Mouse (Mus musculus): ENCODE measurements at regions not wholly inside any gene's neighbourhood (a gene's known extent, or its start where the extent isn't known, plus 50 kb on each side); places are given as distances from the start of the nearest gene placed in this dataset.

DNA sequence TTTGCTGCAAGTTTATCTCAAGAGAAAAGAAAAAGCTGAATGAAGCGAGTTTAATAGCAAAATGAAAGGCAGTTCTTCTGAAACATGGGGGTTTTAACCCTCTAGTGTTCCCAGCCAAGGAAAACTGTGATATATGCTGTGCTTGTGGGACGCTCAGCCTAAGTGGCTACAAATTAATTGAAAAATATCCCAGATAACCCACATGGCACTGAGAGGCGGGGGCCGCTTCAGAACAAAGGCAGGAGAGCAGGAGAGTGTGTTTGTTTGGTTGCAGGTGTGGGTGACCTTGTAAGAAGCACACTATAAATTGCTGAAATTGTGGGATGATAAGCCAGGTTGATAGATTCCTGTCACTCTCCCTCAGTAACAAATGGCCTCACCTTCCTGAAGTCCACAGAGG is 154.7 kb upstream of the Mpped2 start:
- DNase-seq (ENCODE audit: low spot score) = no peak

DNA sequence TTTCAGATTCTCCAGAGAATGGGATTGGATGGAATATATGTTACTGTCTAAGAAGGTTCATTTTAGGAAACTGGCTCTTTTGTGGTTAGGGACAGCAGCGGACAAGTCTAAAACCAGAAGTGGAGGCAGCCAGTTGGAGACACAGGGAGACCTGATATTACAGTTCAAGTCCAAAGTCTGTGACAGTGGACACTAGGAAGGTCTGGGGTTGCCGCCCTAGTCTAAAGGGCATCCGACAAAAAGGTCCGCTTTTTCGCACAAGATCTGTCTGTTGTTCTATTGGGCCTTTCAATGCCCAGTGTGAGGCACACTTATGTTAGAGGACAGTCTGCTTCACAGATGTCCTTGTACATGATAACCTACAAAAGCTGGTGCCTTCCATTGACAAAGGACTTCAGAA is 152.9 kb upstream of the Mpped2 start:
- DNase-seq (ENCODE audit: low spot score) = no peak

- no peak for DNase-seq (ENCODE audit: low spot score)
These were observed 146.0 kb upstream of the Mpped2 start for GRCm38 (mm10) chr2:106547117-106547516.

DNA sequence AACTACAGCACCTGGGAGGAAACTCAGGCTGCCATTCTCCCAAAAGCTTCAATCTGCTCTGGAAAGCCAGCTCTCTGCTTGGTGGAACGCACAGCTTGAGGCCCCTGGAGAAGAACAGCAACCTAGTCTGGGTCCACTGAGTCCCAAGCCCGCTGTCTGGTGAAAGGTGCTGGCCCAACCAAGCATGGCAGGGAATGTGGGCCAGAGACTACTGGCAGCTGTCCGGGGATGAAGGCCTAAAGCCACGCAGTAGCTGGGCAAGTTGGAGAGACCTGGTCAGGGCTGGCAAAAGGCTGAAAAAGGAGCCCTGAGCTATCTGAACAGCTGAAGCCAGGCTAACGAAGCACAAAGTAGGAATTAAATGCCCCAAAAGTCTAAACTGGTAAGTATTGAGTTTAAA is 139.4 kb upstream of the Mpped2 start:
- DNase-seq (ENCODE audit: low spot score) = no peak

GRCm38 (mm10) chr2:106561571-106562090 is 131.4 kb upstream of the Mpped2 start:
- no peak for DNase-seq (ENCODE audit: low spot score)

DNA sequence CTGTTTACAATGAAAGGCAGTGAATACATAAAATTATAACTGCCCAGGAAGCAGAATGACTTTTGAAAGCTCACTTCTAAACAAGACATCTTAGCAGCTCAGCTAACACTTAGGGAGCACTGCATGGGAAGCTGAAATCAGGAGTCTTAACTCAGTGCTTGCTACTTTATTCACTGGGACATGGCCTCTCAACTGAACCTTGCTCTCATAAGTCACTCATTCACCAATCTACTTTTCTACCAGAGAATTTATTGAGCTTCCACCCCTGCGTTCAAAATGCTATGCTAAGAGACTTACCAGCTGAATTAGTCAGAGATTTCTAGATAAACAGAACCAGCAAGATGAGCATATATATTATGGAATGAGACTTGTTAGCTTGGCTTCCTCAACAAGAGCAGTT is 122.8 kb upstream of the Mpped2 start:
- no peak for DNase-seq (ENCODE audit: low spot score)

GRCm38 (mm10) chr2:106571346-106571745 is 121.7 kb upstream of the Mpped2 start:
- no peak for DNase-seq (ENCODE audit: low spot score)

DNA sequence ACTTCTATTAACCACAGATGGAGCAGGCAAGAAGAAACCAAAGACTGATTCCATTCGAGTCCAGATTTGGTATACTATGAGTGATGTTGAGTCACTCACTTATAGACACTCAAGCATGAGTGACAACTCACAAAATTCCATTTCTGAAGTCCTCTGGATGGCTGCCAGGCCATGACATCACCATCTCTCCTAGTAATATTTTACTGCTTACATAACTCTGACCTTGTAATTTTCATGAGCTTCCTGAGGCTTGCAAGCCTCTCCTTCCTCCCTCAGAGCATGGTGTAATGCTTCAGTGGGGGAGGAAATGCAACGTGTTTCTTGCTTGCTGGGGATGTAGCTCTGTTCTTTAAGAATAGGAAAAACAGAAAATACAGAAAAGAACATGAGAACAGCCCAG is 121.2 kb upstream of the Mpped2 start:
- DNase-seq (ENCODE audit: low spot score) = no peak

GRCm38 (mm10) chr2:106576746-106577323 is 116.2 kb upstream of the Mpped2 start:
- DNase-seq (ENCODE audit: low spot score) = no peak

- DNase-seq (ENCODE audit: low spot score) = no peak
These were observed 115.0 kb upstream of the Mpped2 start for GRCm38 (mm10) chr2:106578062-106578461.

GRCm38 (mm10) chr2:106580663-106581062 is 112.4 kb upstream of the Mpped2 start:
- no peak for DNase-seq (ENCODE audit: low spot score)

- DNase-seq (ENCODE audit: low spot score) = no peak
These were observed 71.8 kb upstream of the Mpped2 start for GRCm38 (mm10) chr2:106621251-106621650.

DNA sequence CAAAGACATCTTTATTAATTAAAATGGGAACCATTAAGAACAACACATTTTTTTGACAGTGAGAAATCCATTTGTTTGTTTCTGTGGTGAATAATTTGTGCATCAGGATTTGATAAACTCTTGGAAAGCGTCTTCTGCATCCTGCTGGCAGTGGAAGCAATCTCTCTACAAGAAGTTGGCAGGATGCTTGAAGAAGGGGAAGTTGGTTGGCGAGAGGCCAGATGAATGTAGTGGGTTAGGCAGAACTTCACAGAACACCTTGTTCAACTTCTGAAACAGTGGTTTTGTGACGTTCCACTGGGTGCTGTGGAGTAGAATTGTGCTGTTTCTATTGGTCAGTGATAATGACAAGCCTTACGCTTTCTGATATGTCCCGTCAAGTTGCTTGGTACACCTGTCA is 70.7 kb upstream of the Mpped2 start:
- DNase-seq (ENCODE audit: low spot score) = no peak

GRCm38 (mm10) chr2:106623680-106624079 is 69.4 kb upstream of the Mpped2 start:
- DNase-seq (ENCODE audit: low spot score) = no peak

GRCm38 (mm10) chr2:106631986-106632385 is 61.1 kb upstream of the Mpped2 start:
- no peak for DNase-seq (ENCODE audit: low spot score)
